Mouse (Mus musculus) hindbrain, embryonic 12.5 days (tissue): ENCODE data around the gene Upp2. TPM values are rescaled to one million over a fixed set of nuclear protein-coding genes. Genes with fewer than 3 reads are reported as not detected.

Experiments used
- ATAC-seq: fragments of 200-750 bp; cut with Nextera tagmentation; 2 replicates; pipeline ENCODE4 v1.8.0; 2017; ENCODE audit warnings: moderate TSS enrichment; ENCODE audit not compliant: low FRiP score
- H3K27ac ChIP-seq: fragments of 300-500 bp; sonication (generic); 2 replicates; pipeline ENCODE4 v1.5.1; 2016; ENCODE audit warnings: mild to moderate bottlenecking
- H3K27me3 ChIP-seq: fragments of 300-500 bp; sonication (generic); 2 replicates; pipeline ENCODE4 v1.6.1; 2016; ENCODE audit warnings: mild to moderate bottlenecking
- H3K36me3 ChIP-seq: fragments of 300-500 bp; sonication (generic); 2 replicates; pipeline ENCODE4 v1.6.1; 2016; ENCODE audit warnings: mild to moderate bottlenecking
- H3K4me1 ChIP-seq: fragments of 300-500 bp; sonication (generic); 2 replicates; pipeline ENCODE4 v1.6.1; 2016
- H3K4me2 ChIP-seq: fragments of 300-500 bp; sonication (generic); replicated peaks from 2 replicates; pipeline ENCODE4 v1.6.1; 2016; ENCODE audit warnings: mild to moderate bottlenecking
- H3K4me3 ChIP-seq: fragments of 300-500 bp; sonication (generic); 2 replicates; pipeline ENCODE4 v1.5.1; 2016; ENCODE audit warnings: mild to moderate bottlenecking
- H3K9ac ChIP-seq: fragments of 300-500 bp; sonication (generic); 2 replicates; pipeline ENCODE4 v1.6.1; 2016; ENCODE audit warnings: mild to moderate bottlenecking, moderate library complexity
- H3K9me3 ChIP-seq: fragments of 300-500 bp; sonication (generic); replicated peaks from 2 replicates; pipeline ENCODE4 v1.6.1; 2016; ENCODE audit warnings: mild to moderate bottlenecking
- WGBS: fragments of 180-500 bp; shearing (Covaris S2); methylation state at CpG from one replicate; pipeline ENCODE4 v1.1.7; 2016; 5-methylcytosine and 5-hydroxymethylcytosine counted together
- polyA plus RNA-seq: library from polyadenylated mRNA; unstranded; fragments of >200 nt; fragmentation: Nextera tagmentation; extraction: Ambion mirVana; gene quantifications from 2 replicates; pipeline ENCODE4 v1.2.1, GENCODE M21; 2016

The Upp2 gene
- 8.5 and 10.9 TPM in 2 replicates for polyA plus RNA-seq

DNA sequence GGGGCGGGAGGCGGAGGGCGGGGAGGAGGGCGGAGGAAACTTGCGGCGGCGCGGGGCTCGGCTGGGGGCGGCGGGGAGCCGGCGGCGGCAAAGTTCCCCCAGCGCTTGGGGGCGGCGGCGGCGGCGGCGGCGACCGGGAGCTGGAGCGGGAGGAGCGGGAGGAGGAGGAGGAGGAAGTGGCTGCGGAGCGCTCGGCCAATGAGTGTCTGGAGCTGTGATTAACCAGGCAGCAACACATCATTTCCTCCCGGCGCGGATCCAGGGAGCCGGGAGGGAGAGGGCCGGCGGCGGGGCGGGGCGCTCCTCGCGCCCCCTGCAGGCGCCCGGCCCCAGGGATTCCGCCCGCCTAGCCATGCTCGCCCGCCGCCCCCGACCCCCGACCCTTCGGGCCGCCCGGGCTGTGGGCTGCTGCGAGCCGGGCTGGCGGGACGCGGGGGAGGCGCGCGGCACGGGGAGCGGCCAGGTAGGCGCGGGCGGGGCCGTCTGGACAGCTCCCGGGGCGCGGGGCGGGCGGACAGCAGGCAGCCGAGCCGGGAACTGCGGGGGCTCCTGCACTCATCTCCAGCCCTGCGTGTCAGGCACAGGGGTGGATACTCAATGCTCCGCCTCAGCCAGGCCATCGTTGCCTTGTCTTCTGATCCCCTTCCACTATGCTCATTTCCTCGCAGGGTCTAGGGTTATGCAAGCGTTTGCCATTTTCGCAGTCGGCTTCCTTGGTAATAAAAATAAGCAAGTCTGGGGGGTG lies at the start of gene Upp2, which contains the start of gene Acvr1:
Gene Upp2 (plus strand): TSS at position 233 of the 745 bp plus-strand sequence.
Gene Acvr1 (minus strand): TSS at position 92 of the 745 bp plus-strand sequence.
- Histone ChIP-seq H3K27me3 (no peaks in the 10 kb centered on the region), H3K4me2 (peak within 1 kb of the TSS; percentile 67), H3K27ac (peak within 1 kb of the TSS; percentile 99), H3K4me1 (peaks cover 31% of the 10 kb centered on the region), H3K9ac (peak within 1 kb of the TSS; percentile 95), H3K9me3 (no peaks in the 10 kb centered on the region), H3K36me3 (no peaks in the 10 kb centered on the region), H3K4me3 (peak within 1 kb of the TSS; percentile 88)
- peak; percentile 97 for ATAC-seq
- under 1% methylated on average over 53 of the region's 80 CpGs for WGBS

DNA sequence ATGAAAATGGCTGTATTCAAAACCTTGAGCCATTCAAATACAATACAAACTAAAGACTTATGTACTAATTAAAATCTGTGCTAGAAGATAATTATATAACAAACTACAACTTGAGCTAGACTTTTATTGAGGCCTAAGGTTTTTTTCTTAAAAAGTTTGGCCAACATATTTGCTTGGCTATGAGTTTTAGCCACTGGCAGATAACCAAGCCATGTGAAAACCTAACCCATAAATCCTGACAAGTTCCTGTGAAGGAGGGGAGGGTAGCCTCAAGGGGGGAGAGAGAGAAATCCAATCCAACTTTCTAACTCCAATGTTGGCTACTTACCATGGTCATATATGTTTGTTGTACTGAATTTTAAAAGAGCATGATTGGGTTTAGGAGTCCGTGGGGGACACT lies 48.6 kb upstream of the Upp2 start:
- Histone ChIP-seq H3K27ac (no peak overlapping the region), H3K4me1 (peaks cover 11% of the 10 kb centered on the region), H3K9me3 (no peaks in the 10 kb centered on the region), H3K4me3 (no peak overlapping the region), H3K9ac (no peak overlapping the region), H3K4me2 (no peak overlapping the region), H3K27me3 (no peaks in the 10 kb centered on the region), H3K36me3 (no peaks in the 10 kb centered on the region)
- no peak for ATAC-seq
- 94% methylated on average over 1 of the region's 1 CpGs for WGBS

DNA sequence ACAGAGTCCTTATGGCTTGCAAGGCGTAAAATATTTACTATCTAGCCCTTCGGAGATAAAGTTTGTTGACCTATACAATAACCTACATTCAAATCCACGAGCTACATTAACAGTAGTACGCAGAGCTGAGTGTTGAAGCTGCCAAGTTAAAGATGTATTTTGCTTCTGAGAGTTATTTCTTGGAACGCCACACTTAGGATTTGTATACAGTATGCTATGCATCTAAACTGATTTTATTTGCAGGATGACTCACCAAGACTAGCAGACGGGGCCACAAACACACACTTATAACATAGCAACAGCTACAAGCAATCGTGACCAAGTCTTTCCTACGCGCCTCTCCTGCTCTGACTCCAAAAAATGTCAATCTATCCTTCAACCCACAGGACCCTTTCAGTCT lies 46.4 kb upstream of the Upp2 start:
- H3K4me3 ChIP-seq = no peak overlapping the region
- H3K4me2 ChIP-seq = no peak overlapping the region
- 97% methylated on average over 9 of the region's 9 CpGs for WGBS
- peaks cover 11% of the 10 kb centered on the region for H3K4me1 ChIP-seq
- no peak for ATAC-seq
- no peak overlapping the region for H3K27ac ChIP-seq
- no peaks in the 10 kb centered on the region for H3K27me3 ChIP-seq
- no peaks in the 10 kb centered on the region for H3K36me3 ChIP-seq
- H3K9ac ChIP-seq = no peak overlapping the region
- H3K9me3 ChIP-seq = no peaks in the 10 kb centered on the region

DNA sequence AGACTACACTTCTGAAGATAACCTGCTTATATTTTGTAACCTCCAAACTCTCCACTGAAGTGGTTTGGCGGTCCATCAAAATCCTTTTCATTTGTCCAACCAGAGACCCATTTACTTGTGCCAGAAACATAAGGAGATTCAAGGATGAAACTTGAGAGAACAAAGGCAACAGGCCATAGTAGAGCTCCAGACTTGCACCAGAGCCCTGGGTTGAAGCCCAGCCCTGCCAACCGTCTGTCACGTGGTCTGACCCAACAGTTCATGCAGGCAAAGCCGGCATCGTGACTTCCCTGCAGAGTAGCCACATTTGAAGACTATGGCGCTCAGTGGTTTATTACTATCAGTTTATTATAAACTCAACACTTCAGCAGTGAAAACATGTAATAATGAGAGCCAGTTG lies 45.5 kb upstream of the Upp2 start:
- Histone ChIP-seq H3K4me3 (no peak overlapping the region), H3K9ac (no peak overlapping the region), H3K27me3 (no peaks in the 10 kb centered on the region), H3K4me2 (no peak overlapping the region), H3K4me1 (peaks cover 6% of the 10 kb centered on the region), H3K9me3 (no peaks in the 10 kb centered on the region), H3K36me3 (no peaks in the 10 kb centered on the region), H3K27ac (no peak overlapping the region)
- no peak for ATAC-seq
- 90% methylated on average over 6 of the region's 6 CpGs for WGBS

DNA sequence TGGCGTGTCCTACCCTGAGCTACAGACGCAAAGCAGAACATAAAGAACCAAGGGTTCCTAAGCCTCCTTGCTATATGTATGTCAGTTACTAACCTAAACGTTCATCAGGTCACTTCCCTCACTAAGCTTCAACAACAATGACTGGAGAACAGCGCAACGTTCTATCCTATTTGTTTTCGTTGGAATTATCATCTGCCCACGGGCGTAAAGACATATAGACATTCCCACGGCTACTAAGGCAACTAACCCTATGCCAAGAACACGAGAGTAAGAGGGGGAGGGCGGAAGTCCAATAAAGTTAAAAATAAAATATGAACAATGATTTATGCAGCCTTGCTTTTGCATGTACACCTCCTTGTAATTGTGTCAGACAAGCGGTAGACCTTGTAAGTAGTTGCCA lies 44.0 kb upstream of the Upp2 start:
- 88% methylated on average over 12 of the region's 12 CpGs for WGBS
- Histone ChIP-seq H3K27ac (no peak overlapping the region), H3K9ac (no peak overlapping the region), H3K36me3 (no peaks in the 10 kb centered on the region), H3K9me3 (no peaks in the 10 kb centered on the region), H3K4me2 (no peak overlapping the region), H3K4me1 (peaks cover 10% of the 10 kb centered on the region), H3K27me3 (no peaks in the 10 kb centered on the region), H3K4me3 (no peak overlapping the region)
- no peak for ATAC-seq

DNA sequence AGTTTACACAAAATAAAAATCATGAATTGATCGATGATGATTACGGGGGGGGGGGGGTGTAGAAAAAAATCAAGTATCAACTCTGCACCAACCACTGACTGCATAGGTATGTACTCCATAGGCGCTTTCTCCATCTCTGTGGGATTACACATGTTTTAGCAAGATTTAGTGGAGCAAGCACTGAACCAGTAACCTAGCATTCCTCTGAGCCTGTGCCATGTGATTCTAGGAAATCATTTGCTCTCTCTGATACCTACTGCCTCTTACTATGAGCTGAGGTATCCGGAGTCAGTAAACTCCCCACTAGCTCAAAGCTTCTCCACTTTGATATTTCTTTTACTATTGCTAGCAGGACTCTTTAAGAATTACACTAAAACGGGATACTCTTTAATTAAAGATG lies 43.2 kb upstream of the Upp2 start:
- Histone ChIP-seq H3K27ac (no peak overlapping the region), H3K36me3 (no peaks in the 10 kb centered on the region), H3K4me1 (peaks cover 10% of the 10 kb centered on the region), H3K4me2 (no peak overlapping the region), H3K4me3 (no peak overlapping the region), H3K9me3 (no peaks in the 10 kb centered on the region), H3K9ac (no peak overlapping the region), H3K27me3 (no peaks in the 10 kb centered on the region)
- ATAC-seq = no peak
- WGBS = 94% methylated on average over 5 of the region's 5 CpGs

DNA sequence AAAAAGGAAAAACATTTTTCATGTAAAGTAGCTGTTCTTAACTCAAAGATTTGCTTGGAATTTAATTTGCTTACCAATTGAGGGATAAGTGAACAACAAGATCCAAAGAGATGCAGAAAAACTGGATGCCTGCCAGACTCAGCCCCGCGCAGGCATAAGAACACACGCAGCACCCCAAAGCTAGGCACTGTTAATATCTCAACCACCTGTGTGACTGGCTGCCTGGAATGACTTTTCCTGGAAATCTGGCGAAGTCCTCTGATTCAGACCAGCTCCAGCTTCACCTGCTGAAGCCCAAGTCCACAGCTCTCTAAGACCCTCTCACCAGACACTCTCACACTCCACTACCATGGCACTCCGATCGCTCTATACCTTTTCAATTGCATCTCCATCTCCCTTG lies 42.7 kb upstream of the Upp2 start:
- WGBS = 85% methylated on average over 6 of the region's 6 CpGs

DNA sequence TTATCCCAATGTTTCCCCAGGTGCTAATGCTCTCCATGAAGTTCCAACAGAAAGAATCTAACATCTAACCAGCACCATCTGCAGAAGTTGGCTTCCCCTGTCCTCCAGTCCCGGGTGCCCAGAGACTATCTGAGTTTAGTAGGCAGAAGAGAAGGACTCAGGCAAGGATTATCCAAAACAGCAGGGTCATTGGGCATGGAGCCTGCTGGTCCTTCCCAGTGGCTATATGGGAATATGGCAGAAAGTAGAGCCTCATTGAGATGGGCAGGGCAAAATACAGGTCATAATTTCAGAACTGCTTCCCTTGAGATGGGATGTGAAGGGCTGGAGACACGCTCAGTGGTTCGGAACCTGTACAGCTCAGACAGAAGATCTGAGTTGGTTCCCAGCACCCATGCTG lies 39.3 kb upstream of the Upp2 start:
- H3K4me1 ChIP-seq = peaks cover 31% of the 10 kb centered on the region
- no peaks in the 10 kb centered on the region for H3K9me3 ChIP-seq
- H3K4me2 ChIP-seq = no peak overlapping the region
- ATAC-seq = no peak
- no peak overlapping the region for H3K9ac ChIP-seq
- H3K36me3 ChIP-seq = no peaks in the 10 kb centered on the region
- H3K27ac ChIP-seq = no peak overlapping the region
- no peak overlapping the region for H3K4me3 ChIP-seq
- H3K27me3 ChIP-seq = no peaks in the 10 kb centered on the region
- WGBS = 80% methylated on average over 3 of the region's 3 CpGs

More for the DNA sequence above, 42.7 kb upstream of the Upp2 start:
- no peaks in the 10 kb centered on the region for H3K9me3 ChIP-seq
- H3K27me3 ChIP-seq = no peaks in the 10 kb centered on the region
- H3K4me3 ChIP-seq = no peak overlapping the region
- no peak overlapping the region for H3K4me2 ChIP-seq
- H3K4me1 ChIP-seq = peaks cover 11% of the 10 kb centered on the region
- no peak overlapping the region for H3K9ac ChIP-seq
- H3K27ac ChIP-seq = no peak overlapping the region
- H3K36me3 ChIP-seq = no peaks in the 10 kb centered on the region
- no peak for ATAC-seq

DNA sequence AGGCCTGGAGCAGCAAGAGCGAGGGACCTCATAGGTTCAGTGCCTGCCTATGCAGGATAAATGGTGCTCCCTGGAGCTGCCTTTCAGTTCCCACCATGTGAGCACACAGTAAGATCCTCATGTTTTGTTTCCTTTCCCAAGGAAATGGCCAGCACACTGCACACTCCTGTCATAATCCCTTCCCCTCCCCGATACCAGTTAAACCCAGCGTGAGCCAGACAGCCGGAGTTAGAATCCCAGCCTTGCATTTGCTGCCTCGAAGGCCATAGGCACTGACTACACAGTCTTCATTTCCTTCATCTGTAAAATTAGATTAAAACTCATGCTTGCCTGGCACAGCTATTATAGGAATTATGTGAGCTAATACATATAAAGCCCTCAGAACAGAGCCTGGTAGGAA lies 37.7 kb upstream of the Upp2 start:
- ATAC-seq = no peak
- H3K27ac ChIP-seq = peak overlapping the region; percentile 31; the same call in 1 of the 2 replicates

DNA sequence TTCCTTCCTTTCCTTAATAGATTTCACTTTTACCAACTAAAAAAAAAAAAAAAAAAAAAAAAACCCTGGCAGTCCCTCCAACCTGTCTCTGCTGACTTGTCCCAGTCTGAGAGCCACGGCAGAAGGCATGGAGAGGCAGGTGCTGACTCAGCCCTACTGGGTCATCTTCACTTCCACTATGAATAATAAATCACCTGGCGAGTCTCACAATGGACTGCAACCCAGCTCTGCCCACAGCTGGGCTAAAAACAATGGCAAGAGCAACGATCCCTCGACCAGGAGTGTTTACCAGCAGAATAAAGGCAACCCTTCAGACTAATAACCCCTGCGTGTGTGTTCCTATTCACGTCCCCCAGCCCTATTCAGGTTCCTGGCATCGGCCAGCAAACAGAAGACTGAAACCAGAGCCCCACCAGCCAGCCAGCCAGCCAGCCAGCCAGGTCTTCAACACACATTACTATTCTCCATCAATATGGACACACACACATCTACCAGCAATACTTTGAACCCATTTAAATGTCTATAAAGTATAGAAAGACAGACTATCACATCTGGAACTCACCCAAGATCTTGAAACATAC lies 37.1 kb upstream of the Upp2 start:
- Histone ChIP-seq H3K9ac (no peak overlapping the region), H3K9me3 (no peaks in the 10 kb centered on the region), H3K36me3 (no peaks in the 10 kb centered on the region), H3K27ac (peak overlapping the region; percentile 31; the same call in 1 of the 2 replicates), H3K4me1 (peaks cover 51% of the 10 kb centered on the region), H3K27me3 (no peaks in the 10 kb centered on the region), H3K4me3 (no peak overlapping the region), H3K4me2 (0 out of 2 replicates have a peak overlapping the region, but pooled peaks have one; percentile 11)
- WGBS = 19% methylated on average over 7 of the region's 7 CpGs
- ATAC-seq = no peak

More for the DNA sequence above, 37.7 kb upstream of the Upp2 start:
- no peak overlapping the region for H3K4me3 ChIP-seq
- H3K27me3 ChIP-seq = no peaks in the 10 kb centered on the region
- no peaks in the 10 kb centered on the region for H3K9me3 ChIP-seq
- 80% methylated on average over 5 of the region's 5 CpGs for WGBS
- H3K9ac ChIP-seq = no peak overlapping the region
- no peak overlapping the region for H3K4me2 ChIP-seq
- H3K36me3 ChIP-seq = no peaks in the 10 kb centered on the region
- peaks cover 45% of the 10 kb centered on the region for H3K4me1 ChIP-seq

DNA sequence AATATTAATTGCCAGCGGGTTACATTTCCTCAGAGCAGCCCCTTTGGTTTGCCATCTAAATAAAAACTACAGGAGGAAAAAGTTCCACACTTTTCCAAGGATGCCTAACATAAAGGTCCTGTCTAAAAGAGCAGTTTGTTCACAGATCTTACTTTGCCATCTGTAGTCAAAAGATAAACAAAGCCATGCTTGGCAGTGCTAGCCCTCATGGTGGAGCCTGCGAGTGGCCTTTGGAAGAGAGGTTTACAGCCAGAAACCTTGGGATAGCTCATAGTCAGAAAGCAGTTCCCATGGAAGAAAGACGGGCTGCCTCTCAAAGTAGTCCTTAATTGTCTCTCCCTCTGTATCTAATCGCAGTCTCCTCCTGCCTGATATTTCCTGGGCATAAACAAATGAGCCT lies 36.6 kb upstream of the Upp2 start:
- H3K27me3 ChIP-seq = no peaks in the 10 kb centered on the region
- peaks cover 52% of the 10 kb centered on the region for H3K4me1 ChIP-seq
- WGBS = 73% methylated on average over 4 of the region's 4 CpGs
- H3K9ac ChIP-seq = no peak overlapping the region
- H3K4me3 ChIP-seq = no peak overlapping the region
- no peaks in the 10 kb centered on the region for H3K36me3 ChIP-seq
- no peak overlapping the region for H3K4me2 ChIP-seq
- H3K9me3 ChIP-seq = no peaks in the 10 kb centered on the region
- ATAC-seq = no peak
- H3K27ac ChIP-seq = no peak overlapping the region

DNA sequence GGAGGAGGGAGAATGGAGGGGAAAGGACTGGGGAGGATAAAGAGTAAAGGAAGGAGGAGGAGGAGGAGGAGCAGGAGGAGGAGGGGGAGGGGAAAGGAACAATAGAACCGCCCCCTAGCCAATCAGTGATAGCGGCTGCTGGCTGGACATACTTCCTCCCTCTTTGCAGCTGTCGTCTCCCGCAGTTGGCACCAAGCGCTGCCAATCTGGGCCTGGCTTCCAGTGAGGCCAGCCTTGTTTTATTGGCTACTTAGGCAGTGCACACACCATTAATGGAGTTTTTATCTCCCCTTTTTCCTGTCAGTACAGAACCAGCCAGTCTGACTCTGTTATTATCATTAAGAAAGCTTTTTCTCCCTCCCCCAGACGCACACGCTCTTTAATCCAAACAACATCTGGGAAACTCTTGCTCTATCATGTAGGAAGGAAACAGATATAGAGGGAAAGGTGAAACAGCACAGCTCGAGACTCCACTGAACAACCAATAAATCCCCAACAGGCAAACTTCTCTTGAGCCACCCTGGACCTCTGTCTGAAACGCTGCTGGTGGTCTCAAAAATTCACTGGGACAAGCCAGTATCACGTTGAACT lies 34.7 kb upstream of the Upp2 start:
- H3K9ac ChIP-seq = no peak overlapping the region
- peaks cover 3% of the 10 kb centered on the region; the same call in 1 of the 2 replicates for H3K36me3 ChIP-seq
- H3K27ac ChIP-seq = peak overlapping the region; percentile 71
- WGBS = 22% methylated on average over 9 of the region's 10 CpGs
- H3K4me1 ChIP-seq = peaks cover 52% of the 10 kb centered on the region
- peak; percentile 87 for ATAC-seq
- no peaks in the 10 kb centered on the region for H3K9me3 ChIP-seq
- H3K4me3 ChIP-seq = no peak overlapping the region
- H3K27me3 ChIP-seq = no peaks in the 10 kb centered on the region
- H3K4me2 ChIP-seq = peak overlapping the region; percentile 38
